Mouse (Mus musculus) CD8-positive naive resting alpha-beta T cell, adult 57 days (primary cell): ENCODE data around the gene Slc35f1. TPM values are rescaled to one million over a fixed set of nuclear protein-coding genes. Genes with fewer than 3 reads are reported as not detected.

Experiments
- total RNA-seq: library from RNA; stranded (reverse); gene quantifications from one replicate; pipeline ENCODE4 v1.2.4, GENCODE M21; 2023

Slc35f1 gene
- not detected for total RNA-seq

DNA sequence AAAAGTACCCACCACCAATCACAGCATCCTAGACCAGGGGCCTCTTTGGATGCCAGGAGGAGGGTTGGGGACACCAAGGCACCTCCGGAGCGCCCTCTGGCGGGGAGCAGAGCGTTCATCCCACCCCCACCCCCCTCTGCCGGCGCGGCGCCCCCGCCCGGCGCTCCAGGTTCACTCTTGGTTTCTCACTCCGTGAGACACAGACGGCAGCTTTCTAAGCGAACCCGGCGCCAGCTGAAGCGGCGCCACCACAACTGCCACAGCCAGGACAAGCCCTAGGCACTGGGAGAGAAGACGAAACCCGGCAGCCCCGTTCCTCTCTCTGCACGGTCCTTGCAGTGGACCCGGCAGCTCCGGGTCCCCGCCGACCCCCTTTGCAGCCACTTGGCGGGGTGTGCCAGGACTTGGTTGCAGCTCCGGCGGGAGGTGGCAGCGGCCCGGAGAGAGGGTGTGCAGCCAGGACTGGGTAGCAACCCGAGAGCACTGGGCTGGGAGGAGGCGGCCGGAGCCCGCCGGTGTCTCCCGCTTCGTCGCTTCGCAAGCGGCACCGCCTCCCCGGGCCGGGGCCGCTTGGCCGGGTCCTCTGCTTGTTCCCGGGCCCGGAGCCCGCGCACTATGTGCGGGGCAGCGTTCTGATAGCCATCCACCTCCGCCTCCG lies at the start of gene Slc35f1:
Gene Slc35f1 (plus strand): TSS at position 200 of the 658 bp plus-strand sequence.

